14 mouse cellular contexts compared by ENCODE assay signal in genomic region chr4:98114966-98115365, GRCm38 (mm10).
"Had no signal": no experiment of that assay in that cellular context is flagged by ENCODE, and none has a peak within 500 bp of the region (broad histone marks: within the 10 kb centered on the region; RNA-seq: fewer than 3 reads in every experiment).

No protein-coding gene starts in this region.

- H3K4me3 ChIP-seq: megakaryocyte, embryonic 14.5 days; midbrain, embryonic 13.5 days; midbrain, embryonic 15.5 days; neural tube, embryonic 12.5 days; stomach, embryonic 15.5 days had no signal

- H3K9ac ChIP-seq: lung, embryonic 14.5 days; midbrain, embryonic 13.5 days; midbrain, embryonic 15.5 days; neural tube, embryonic 12.5 days; stomach, embryonic 15.5 days had no signal

- H3K36me3 ChIP-seq: midbrain, embryonic 13.5 days; midbrain, embryonic 15.5 days; neural tube, embryonic 12.5 days; stomach, embryonic 15.5 days had no signal

- H3K4me2 ChIP-seq: lung, embryonic 14.5 days; midbrain, embryonic 11.5 days; midbrain, embryonic 13.5 days; midbrain, embryonic 15.5 days; neural tube, embryonic 12.5 days; stomach, embryonic 15.5 days had no signal

- DNase-seq: lung, adult 18-20 months; lung, embryonic 14.5 days; lung, postnatal 10 days; right cerebral cortex, postnatal 14 days; thymus, adult 2 months; thymus, postnatal 25 days; thymus, postnatal 4 days had no signal

- H3K4me1 ChIP-seq: midbrain, embryonic 13.5 days; midbrain, embryonic 15.5 days; stomach, embryonic 15.5 days had no signal

- ATAC-seq: midbrain, embryonic 13.5 days; midbrain, embryonic 15.5 days had no signal

- H3K27me3 ChIP-seq: megakaryocyte, embryonic 14.5 days; midbrain, embryonic 13.5 days; midbrain, embryonic 15.5 days; neural tube, embryonic 12.5 days; stomach, embryonic 15.5 days had no signal

- H3K27ac ChIP-seq: midbrain, embryonic 13.5 days; midbrain, embryonic 15.5 days; neural tube, embryonic 12.5 days; stomach, embryonic 15.5 days; stomach, postnatal 0 days had no signal

- H3K9me3 ChIP-seq: megakaryocyte, embryonic 14.5 days; midbrain, embryonic 13.5 days; midbrain, embryonic 15.5 days; neural tube, embryonic 12.5 days; stomach, embryonic 15.5 days had no signal
